Mouse (Mus musculus) heart, postnatal 0 days (tissue): Measurements from ENCODE around the gene Pagr1b. TPM values are rescaled to one million over a fixed set of nuclear protein-coding genes. Genes with fewer than 3 reads are reported as not detected.

Source experiments
- ATAC-seq: fragments of 200-750 bp; cut with Nextera tagmentation; 2 replicates; pipeline ENCODE4 v1.8.0; 2017; ENCODE audit warnings: low read depth, moderate number of reproducible peaks, moderate library complexity; ENCODE audit not compliant: insufficient read depth
- DNase-seq: peaks from one replicate; pipeline ENCODE4 v3.0.0-alpha.2; 2016; ENCODE audit warnings: low spot score
- H3K27ac ChIP-seq: fragments of 300-500 bp; sonication (generic); 2 replicates; pipeline ENCODE4 v1.5.1; 2014; ENCODE audit warnings: low read depth, mild to moderate bottlenecking
- H3K27me3 ChIP-seq: fragments of 300-500 bp; sonication (generic); 2 replicates; pipeline ENCODE4 v1.6.1; 2014; ENCODE audit warnings: low read length, mixed read lengths; ENCODE audit not compliant: control insufficient read depth, insufficient read depth
- H3K36me3 ChIP-seq: fragments of 300-500 bp; sonication (generic); replicated peaks from 2 replicates; pipeline ENCODE4 v1.6.1; 2014; ENCODE audit warnings: low read length, mixed read lengths; ENCODE audit not compliant: control insufficient read depth, insufficient read depth
- H3K4me1 ChIP-seq: fragments of 300-500 bp; sonication (generic); 2 replicates; pipeline ENCODE4 v1.6.1; 2014; ENCODE audit warnings: antibody characterized with exemption; ENCODE audit not compliant: control insufficient read depth, insufficient read depth
- H3K4me2 ChIP-seq: fragments of 300-500 bp; sonication (generic); 2 replicates; pipeline ENCODE4 v1.6.1; 2014; ENCODE audit warnings: low read depth, mild to moderate bottlenecking, low read length, moderate library complexity
- H3K4me3 ChIP-seq: fragments of 300-500 bp; sonication (generic); 2 replicates; pipeline ENCODE4 v1.5.1; 2014; ENCODE audit warnings: low read depth, low read length
- H3K9ac ChIP-seq: fragments of 300-500 bp; sonication (generic); replicated peaks from 2 replicates; pipeline ENCODE4 v1.6.1; 2014; ENCODE audit warnings: low read depth, low read length, mixed read lengths
- H3K9me3 ChIP-seq: fragments of 300-500 bp; sonication (generic); replicated peaks from 2 replicates; pipeline ENCODE4 v1.6.1; 2016; ENCODE audit warnings: low read length; ENCODE audit not compliant: control insufficient read depth
- CTCF ChIP-seq: IDR thresholded peaks from 2 replicates; pipeline ENCODE4 v1.5.1; 2016; ENCODE audit warnings: antibody characterized with exemption, control low read depth, low read depth
- EP300 ChIP-seq: IDR thresholded peaks from 2 replicates; pipeline ENCODE4 v1.6.1; 2016; ENCODE audit warnings: antibody characterized with exemption, low read depth
- WGBS: fragments of 180-500 bp; shearing (Covaris S2); extraction: QIAGEN DNeasy Blood & Tissue Kit; methylation state at CpG from one replicate; pipeline ENCODE4 v1.1.7; 2014; 5-methylcytosine and 5-hydroxymethylcytosine counted together
- polyA plus RNA-seq: library from polyadenylated mRNA; unstranded; fragments of >200 nt; fragmentation: Nextera tagmentation; extraction: Ambion mirVana; gene quantifications from 2 replicates; pipeline ENCODE4 v1.2.1, GENCODE M21; 2015
- total RNA-seq: library from RNA; depleted of rRNA; stranded (reverse); fragments of >200 nt; gene quantifications from 2 replicates; pipeline ENCODE4 v1.2.3, GENCODE M21; 2014; ENCODE audit warnings: low replicate concordance

The Pagr1b gene
- total and polyA plus RNA-seq, 2 experiments from 2014 or later: not detected

DNA sequence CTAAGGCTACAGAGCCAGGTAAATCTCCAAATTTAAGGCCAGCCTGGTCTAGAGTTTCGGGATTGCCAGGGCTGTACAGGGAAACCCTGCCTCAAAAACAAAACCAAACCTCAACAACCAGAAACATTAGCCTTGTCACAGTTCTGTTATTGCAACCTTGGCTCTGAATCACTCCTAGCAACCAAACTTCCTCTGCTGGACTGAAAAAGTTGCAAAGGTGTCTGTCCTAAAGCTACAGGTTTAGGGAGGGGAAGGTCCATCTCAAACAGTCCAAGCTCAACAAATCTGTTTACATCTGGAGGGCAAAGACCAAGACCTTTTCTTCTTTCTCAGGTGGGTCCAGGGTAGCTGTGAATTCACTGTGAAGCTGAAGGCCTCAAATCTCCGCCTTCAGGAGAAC is 5.2 kb downstream of the Pagr1b start:
- no peak overlapping the region for H3K27ac ChIP-seq
- TF ChIP-seq EP300: no peak
- TF ChIP-seq CTCF: no peak
- WGBS: 96% methylated on average over 2 of the region's 2 CpGs
- no peak for DNase-seq
- H3K4me2 ChIP-seq: no peak overlapping the region
- H3K27me3 ChIP-seq: no peaks in the 10 kb centered on the region
- H3K9ac ChIP-seq: no peak overlapping the region
- H3K4me1 ChIP-seq: peaks cover 28% of the 10 kb centered on the region
- H3K36me3 ChIP-seq: 0 out of 2 replicates have a peak, but pooled peaks cover 10% of the 10 kb centered on the region
- no peaks in the 10 kb centered on the region for H3K9me3 ChIP-seq
- no peak for ATAC-seq
- no peak overlapping the region for H3K4me3 ChIP-seq

- DNase-seq (no peak), ATAC-seq (no peak)
- no peak overlapping the region for H3K4me3 ChIP-seq
- H3K4me1 ChIP-seq: peaks cover 21% of the 10 kb centered on the region
- no peaks in the 10 kb centered on the region for H3K27me3 ChIP-seq
- TF ChIP-seq CTCF: no peak
- TF ChIP-seq EP300: no peak
- 82% methylated on average over 17 of the region's 17 CpGs for WGBS
- H3K36me3 ChIP-seq: 0 out of 2 replicates have a peak, but pooled peaks cover 6% of the 10 kb centered on the region
- H3K9me3 ChIP-seq: no peaks in the 10 kb centered on the region
- no peak overlapping the region for H3K9ac ChIP-seq
- H3K27ac ChIP-seq: peak overlapping the region; percentile 85
- no peak overlapping the region for H3K4me2 ChIP-seq
These were observed 6.8 kb downstream of the Pagr1b start for GRCm38 (mm10) chr7:127009307-127010085.

GRCm38 (mm10) chr7:127008239-127009019 is 7.9 kb downstream of the Pagr1b start:
- no peaks in the 10 kb centered on the region for H3K27me3 ChIP-seq
- 30% methylated on average over 9 of the region's 9 CpGs for WGBS
- H3K36me3 ChIP-seq: 0 out of 2 replicates have a peak, but pooled peaks cover 6% of the 10 kb centered on the region
- H3K4me3 ChIP-seq: no peak overlapping the region
- peaks cover 21% of the 10 kb centered on the region for H3K4me1 ChIP-seq
- H3K4me2 ChIP-seq: no peak overlapping the region
- peak overlapping the region; percentile 85 for H3K27ac ChIP-seq
- no peak for TF ChIP-seq CTCF
- no peak for TF ChIP-seq EP300
- peak overlapping the region; percentile 51 for H3K9ac ChIP-seq
- no peaks in the 10 kb centered on the region for H3K9me3 ChIP-seq
- ATAC-seq (peak; percentile 83), DNase-seq (peak; percentile 73)

DNA sequence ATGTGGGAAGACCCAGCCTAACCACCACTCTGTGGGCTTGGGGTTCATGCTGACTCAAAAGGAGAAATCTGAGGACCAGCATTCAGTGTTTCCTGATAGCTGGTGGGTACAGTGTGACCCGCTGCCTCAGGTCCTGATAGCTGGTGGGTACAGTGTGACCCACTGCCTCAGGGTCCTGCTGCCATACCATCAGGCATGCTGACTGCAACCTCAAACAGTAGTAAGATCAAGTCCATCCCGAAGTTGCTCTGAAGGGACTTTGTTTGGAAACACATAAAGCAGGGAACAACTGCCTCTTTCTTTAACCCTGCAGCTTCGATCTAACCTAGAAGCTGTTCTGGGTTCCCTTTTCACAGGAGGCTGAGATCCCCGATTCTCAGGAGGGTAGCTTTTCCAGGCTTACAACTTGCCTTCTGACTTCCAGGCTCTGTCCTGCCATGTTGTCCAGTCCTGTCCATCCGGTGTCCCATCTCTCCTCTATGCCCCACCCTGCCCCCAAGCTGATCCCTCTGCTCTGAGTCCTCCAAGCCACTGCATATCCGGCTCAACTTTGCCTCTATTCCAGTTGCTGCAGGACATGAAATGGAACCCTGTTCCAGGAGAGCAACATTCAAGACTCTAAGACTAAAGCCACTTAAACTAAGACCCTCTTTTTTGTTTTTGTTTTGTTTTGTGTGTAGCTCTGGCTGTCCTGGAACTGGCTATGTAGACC is 8.8 kb downstream of the Pagr1b start:
- 86% methylated on average over 6 of the region's 6 CpGs for WGBS
- 0 out of 2 replicates have a peak, but pooled peaks cover 3% of the 10 kb centered on the region for H3K36me3 ChIP-seq
- no peaks in the 10 kb centered on the region for H3K27me3 ChIP-seq
- no peak overlapping the region for H3K4me3 ChIP-seq
- H3K9ac ChIP-seq: no peak overlapping the region
- DNase-seq (no peak), ATAC-seq (no peak)
- H3K27ac ChIP-seq: peak overlapping the region; percentile 85
- no peak overlapping the region for H3K4me2 ChIP-seq
- peaks cover 21% of the 10 kb centered on the region for H3K4me1 ChIP-seq
- no peaks in the 10 kb centered on the region for H3K9me3 ChIP-seq
- TF ChIP-seq EP300: no peak
- TF ChIP-seq CTCF: no peak

GRCm38 (mm10) chr7:127004122-127004875 is 12.0 kb downstream of the Pagr1b start:
- H3K4me2 ChIP-seq: no peak overlapping the region
- no peak overlapping the region for H3K4me3 ChIP-seq
- TF ChIP-seq EP300 (no peak), CTCF (peak; percentile 4; the same call in 1 of the 2 replicates)
- H3K27ac ChIP-seq: no peak overlapping the region
- ATAC-seq (no peak), DNase-seq (no peak)
- no peaks in the 10 kb centered on the region for H3K9me3 ChIP-seq
- H3K9ac ChIP-seq: no peak overlapping the region
- H3K27me3 ChIP-seq: no peaks in the 10 kb centered on the region
- peaks cover 6% of the 10 kb centered on the region for H3K36me3 ChIP-seq
- H3K4me1 ChIP-seq: peaks cover 20% of the 10 kb centered on the region
- 79% methylated on average over 4 of the region's 4 CpGs for WGBS
